Mouse (Mus musculus) limb, embryonic 11.5 days (tissue): ENCODE measurements around the gene Eps8l2. TPM values are rescaled to one million over a fixed set of nuclear protein-coding genes. Genes with fewer than 3 reads are reported as not detected.
A peak's percentile ranks its signal among the peaks of the same experiment; 100 is the strongest.

Source experiments
- ATAC-seq: fragments of 200-750 bp; cut with Nextera tagmentation; 2 replicates; pipeline ENCODE4 v1.8.0; 2017; ENCODE audit warnings: low read depth; ENCODE audit not compliant: insufficient number of reproducible peaks, low FRiP score, low TSS enrichment
- DNase-seq: peaks from one replicate; pipeline ENCODE4 v3.0.0-alpha.2; 2015; ENCODE audit warnings: low spot score
- H3K27ac ChIP-seq: fragments of 300-500 bp; sonication (generic); replicated peaks from 2 replicates; pipeline ENCODE4 v1.5.1; 2014; ENCODE audit warnings: low read depth, mild to moderate bottlenecking, low read length
- H3K27me3 ChIP-seq: fragments of 300-500 bp; sonication (generic); 2 replicates; pipeline ENCODE4 v1.6.1; 2014; ENCODE audit warnings: mild to moderate bottlenecking, low read length, mixed read lengths; ENCODE audit not compliant: control insufficient read depth, insufficient read depth
- H3K36me3 ChIP-seq: fragments of 300-500 bp; sonication (generic); 2 replicates; pipeline ENCODE4 v1.6.1; 2014; ENCODE audit warnings: mild to moderate bottlenecking, low read length, moderate library complexity, mixed read lengths; ENCODE audit not compliant: control insufficient read depth, insufficient read depth
- H3K4me1 ChIP-seq: fragments of 300-500 bp; sonication (generic); 2 replicates; pipeline ENCODE4 v1.6.1; 2014; ENCODE audit warnings: low read length, mixed read lengths; ENCODE audit not compliant: control insufficient read depth, insufficient read depth
- H3K4me2 ChIP-seq: fragments of 300-500 bp; sonication (generic); 2 replicates; pipeline ENCODE4 v1.6.1; 2014; ENCODE audit warnings: low read depth, mild to moderate bottlenecking, moderate library complexity; ENCODE audit not compliant: severe bottlenecking
- H3K4me3 ChIP-seq: fragments of 300-500 bp; sonication (generic); 2 replicates; pipeline ENCODE4 v1.5.1; 2014; ENCODE audit warnings: low read depth, low read length
- H3K9ac ChIP-seq: fragments of 300-500 bp; sonication (generic); 2 replicates; pipeline ENCODE4 v1.6.1; 2014; ENCODE audit warnings: mild to moderate bottlenecking, low read length
- H3K9me3 ChIP-seq: fragments of 300-500 bp; sonication (generic); 2 replicates; pipeline ENCODE4 v1.6.1; 2016; ENCODE audit warnings: low read length; ENCODE audit not compliant: control insufficient read depth
- WGBS: fragments of 180-500 bp; shearing (Covaris S2); extraction: QIAGEN DNeasy Blood & Tissue Kit; methylation state at CpG from one replicate; pipeline ENCODE4 v1.1.7; 2014; 5-methylcytosine and 5-hydroxymethylcytosine counted together
- polyA plus RNA-seq: library from polyadenylated mRNA; unstranded; fragments of >200 nt; fragmentation: Nextera tagmentation; extraction: Ambion mirVana; gene quantifications from 2 replicates; pipeline ENCODE4 v1.2.1, GENCODE M21; 2014

Eps8l2 gene
- polyA plus RNA-seq, 1 experiment from 2014 or later, result 2.8 TPM

- Histone ChIP-seq H3K27ac (peak overlapping the region; percentile 96), H3K9me3 (no peaks in the 10 kb centered on the region), H3K9ac (peak overlapping the region; percentile 93), H3K36me3 (peaks cover 8% of the 10 kb centered on the region; the same call in 1 of the 2 replicates), H3K27me3 (no peaks in the 10 kb centered on the region), H3K4me1 (peaks cover 12% of the 10 kb centered on the region), H3K4me3 (peak overlapping the region; percentile 60), H3K4me2 (peak overlapping the region; percentile 96)
- ATAC-seq, result peak; percentile 19
- WGBS, result 6% methylated on average over 35 of the region's 35 CpGs
- DNase-seq, result peak; percentile 72
These were observed 11.9 kb upstream of the Eps8l2 start for GRCm38 (mm10) chr7:141326546-141327446.

- ATAC-seq (peak; percentile 93), DNase-seq (peak; percentile 98)
- Histone ChIP-seq H3K9me3 (no peaks in the 10 kb centered on the region), H3K36me3 (peaks cover 4% of the 10 kb centered on the region; the same call in 1 of the 2 replicates), H3K4me3 (peak within 1 kb of the TSS; percentile 60), H3K4me1 (peaks cover 12% of the 10 kb centered on the region), H3K9ac (peak within 1 kb of the TSS; percentile 93), H3K27ac (peak within 1 kb of the TSS; percentile 96), H3K27me3 (no peaks in the 10 kb centered on the region), H3K4me2 (peak within 1 kb of the TSS; percentile 96)
- under 1% methylated on average over 105 of the region's 105 CpGs for WGBS
These were observed 11.0 kb upstream of the Eps8l2 start, which contains the start of the genes Deaf1 and Tmem80 for GRCm38 (mm10) chr7:141327469-141328372. Gene Deaf1, minus strand, starts transcription at chr7:141327690. Gene Tmem80, plus strand, starts transcription at chr7:141327739.

DNA sequence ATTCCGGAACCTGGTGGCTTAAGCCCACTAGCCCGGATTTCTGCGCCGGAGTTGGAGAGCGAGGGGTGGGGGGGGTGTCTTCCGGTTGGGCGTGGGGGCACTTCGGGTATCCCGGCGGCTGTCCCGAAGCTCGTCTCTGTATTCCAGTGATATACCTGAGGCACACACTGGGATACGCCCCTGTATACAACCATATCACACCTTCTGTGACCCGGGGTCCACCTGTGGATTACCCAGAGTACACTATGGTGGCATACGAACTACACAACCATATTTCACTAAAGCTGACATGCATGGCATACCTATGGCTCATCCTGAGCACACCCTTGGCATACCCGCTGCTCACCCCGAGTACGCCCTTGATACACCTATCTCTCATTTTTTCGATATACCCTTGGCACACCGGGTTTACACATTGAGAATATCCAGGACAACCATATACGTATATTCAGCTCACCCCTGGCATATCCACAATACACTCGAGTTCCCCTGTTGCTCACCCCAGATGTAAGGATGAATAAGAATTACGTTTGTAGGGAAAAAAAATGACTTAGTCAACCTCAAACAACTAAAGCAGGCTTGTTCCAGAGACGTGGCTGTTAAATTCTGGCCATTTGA, 10.2 kb upstream of the Eps8l2 start:
- Histone ChIP-seq H3K9me3 (no peaks in the 10 kb centered on the region), H3K27ac (peak overlapping the region; percentile 96), H3K4me1 (peaks cover 12% of the 10 kb centered on the region), H3K27me3 (no peaks in the 10 kb centered on the region), H3K4me3 (peak overlapping the region; percentile 60), H3K36me3 (peaks cover 2% of the 10 kb centered on the region; the same call in 1 of the 2 replicates), H3K9ac (peak overlapping the region; percentile 93), H3K4me2 (peak overlapping the region; percentile 47)
- DNase-seq, result no peak
- ATAC-seq, result peak; percentile 33
- 19% methylated on average over 24 of the region's 24 CpGs for WGBS

GRCm38 (mm10) chr7:141330706-141331105, 8.0 kb upstream of the Eps8l2 start:
- Histone ChIP-seq H3K27me3 (no peaks in the 10 kb centered on the region), H3K9me3 (no peaks in the 10 kb centered on the region), H3K36me3 (peaks cover 4% of the 10 kb centered on the region; the same call in 1 of the 2 replicates), H3K4me1 (peaks cover 12% of the 10 kb centered on the region), H3K4me2 (no peak overlapping the region), H3K9ac (no peak overlapping the region), H3K27ac (no peak overlapping the region), H3K4me3 (no peak overlapping the region)
- ATAC-seq (no peak), DNase-seq (no peak)

- Histone ChIP-seq H3K27ac (no peak overlapping the region), H3K4me2 (no peak overlapping the region), H3K27me3 (no peaks in the 10 kb centered on the region), H3K4me3 (no peak overlapping the region), H3K36me3 (peaks cover 4% of the 10 kb centered on the region; the same call in 1 of the 2 replicates), H3K4me1 (peaks cover under 1% of the 10 kb centered on the region), H3K9me3 (no peaks in the 10 kb centered on the region), H3K9ac (no peak overlapping the region)
- WGBS, result 84% methylated on average over 6 of the region's 6 CpGs
- no peak for ATAC-seq
- no peak for DNase-seq
These were observed 6.7 kb upstream of the Eps8l2 start for GRCm38 (mm10) chr7:141331990-141332389.

- WGBS, result 79% methylated on average over 2 of the region's 2 CpGs
- Histone ChIP-seq H3K4me2 (no peak overlapping the region), H3K9ac (no peak overlapping the region), H3K36me3 (peaks cover 4% of the 10 kb centered on the region; the same call in 1 of the 2 replicates), H3K27me3 (0 out of 2 replicates have a peak, but pooled peaks cover 2% of the 10 kb centered on the region), H3K27ac (no peak overlapping the region), H3K4me1 (no peaks in the 10 kb centered on the region), H3K4me3 (no peak overlapping the region), H3K9me3 (no peaks in the 10 kb centered on the region)
- no peak for DNase-seq
- no peak for ATAC-seq
These were observed 3.6 kb upstream of the Eps8l2 start for GRCm38 (mm10) chr7:141335044-141335579.

- H3K9ac ChIP-seq, result no peak overlapping the region
- H3K27ac ChIP-seq, result no peak overlapping the region
- H3K4me3 ChIP-seq, result no peak overlapping the region
- 0 out of 2 replicates have a peak, but pooled peaks cover 2% of the 10 kb centered on the region for H3K27me3 ChIP-seq
- peaks cover 4% of the 10 kb centered on the region; the same call in 1 of the 2 replicates for H3K36me3 ChIP-seq
- H3K4me2 ChIP-seq, result no peak overlapping the region
- H3K9me3 ChIP-seq, result no peaks in the 10 kb centered on the region
- no peak for ATAC-seq
- WGBS, result 89% methylated on average over 4 of the region's 4 CpGs
- H3K4me1 ChIP-seq, result no peaks in the 10 kb centered on the region
- DNase-seq, result no peak
These were observed 3.0 kb upstream of the Eps8l2 start for GRCm38 (mm10) chr7:141335682-141336081.
